Mouse (Mus musculus): ENCODE measurements around the gene Maml2. TPM values are rescaled to one million over a fixed set of nuclear protein-coding genes. Genes with fewer than 3 reads are reported as not detected.
A peak's percentile ranks its signal among the peaks of the same experiment; 100 is the strongest.

Maml2 gene
- polyA plus RNA-seq, 1 experiment from 2014 or later, result 12.5 TPM

GRCm38 (mm10) chr9:13518441-13518971 is 220.7 kb downstream of the Maml2 start:
- Histone ChIP-seq H3K4me3 (replicated peaks) (no peak overlapping the region), H3K9me3 (no peaks in the 10 kb centered on the region), H3K27me3 (no peaks in the 10 kb centered on the region), H3K36me3 (no peaks in the 10 kb centered on the region), H3K4me1 (replicated peaks) (peaks cover 21% of the 10 kb centered on the region), H3K9ac (replicated peaks) (no peak overlapping the region), H3K4me2 (no peak overlapping the region), H3K27ac (peak overlapping the region; percentile 50; the same call in 1 of the 2 replicates)
- 94% methylated on average over 2 of the region's 2 CpGs for WGBS
- no peak for ATAC-seq (ENCODE audit: insufficient number of reproducible peaks, insufficient read depth, low FRiP score, low TSS enrichment, low read depth)

- 62% methylated on average over 9 of the region's 9 CpGs for WGBS
Measured at GRCm38 (mm10) chr9:13522061-13522820, 224.5 kb downstream of the Maml2 start.

DNA sequence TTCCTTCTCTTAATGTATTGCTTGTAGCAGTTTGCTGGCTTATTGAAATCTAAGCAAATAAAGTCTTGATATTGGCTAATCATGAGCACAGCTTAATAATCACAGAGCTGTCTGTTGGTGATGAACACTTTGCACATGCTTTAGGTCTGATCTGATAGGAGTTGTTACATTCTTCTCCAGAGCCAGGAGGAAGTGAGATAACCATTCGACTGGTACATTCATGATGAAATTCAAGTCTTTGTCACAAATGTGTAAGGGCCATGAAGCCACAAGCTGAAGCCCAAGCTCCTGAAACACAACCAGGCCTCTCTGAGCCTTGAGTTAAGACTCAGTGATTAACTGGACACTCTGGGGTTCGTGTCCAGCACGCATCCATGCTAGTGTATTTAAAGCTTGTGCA is 225.3 kb downstream of the Maml2 start:
- H3K9me3 ChIP-seq, result no peaks in the 10 kb centered on the region
- H3K4me1 ChIP-seq (replicated peaks), result peaks cover 33% of the 10 kb centered on the region
- no peak overlapping the region for H3K4me2 ChIP-seq
- ATAC-seq (ENCODE audit: insufficient number of reproducible peaks, insufficient read depth, low FRiP score, low TSS enrichment, low read depth), result no peak
- H3K4me3 ChIP-seq (replicated peaks), result no peak overlapping the region
- no peaks in the 10 kb centered on the region for H3K27me3 ChIP-seq
- 0 out of 2 replicates have a peak overlapping the region, but pooled peaks have one; percentile 12 for H3K27ac ChIP-seq
- WGBS, result 73% methylated on average over 3 of the region's 3 CpGs
- no peak overlapping the region for H3K9ac ChIP-seq (replicated peaks)
- H3K36me3 ChIP-seq, result no peaks in the 10 kb centered on the region

More at GRCm38 (mm10) chr9:13522061-13522820, 224.5 kb downstream of the Maml2 start:
- no peak overlapping the region for H3K4me2 ChIP-seq
- H3K4me3 ChIP-seq (replicated peaks), result no peak overlapping the region
- H3K4me1 ChIP-seq (replicated peaks), result peaks cover 36% of the 10 kb centered on the region
- no peaks in the 10 kb centered on the region for H3K27me3 ChIP-seq
- no peak overlapping the region for H3K27ac ChIP-seq
- no peak for ATAC-seq (ENCODE audit: insufficient number of reproducible peaks, insufficient read depth, low FRiP score, low TSS enrichment, low read depth)
- H3K9me3 ChIP-seq, result no peaks in the 10 kb centered on the region
- no peak overlapping the region for H3K9ac ChIP-seq (replicated peaks)
- H3K36me3 ChIP-seq, result no peaks in the 10 kb centered on the region

DNA sequence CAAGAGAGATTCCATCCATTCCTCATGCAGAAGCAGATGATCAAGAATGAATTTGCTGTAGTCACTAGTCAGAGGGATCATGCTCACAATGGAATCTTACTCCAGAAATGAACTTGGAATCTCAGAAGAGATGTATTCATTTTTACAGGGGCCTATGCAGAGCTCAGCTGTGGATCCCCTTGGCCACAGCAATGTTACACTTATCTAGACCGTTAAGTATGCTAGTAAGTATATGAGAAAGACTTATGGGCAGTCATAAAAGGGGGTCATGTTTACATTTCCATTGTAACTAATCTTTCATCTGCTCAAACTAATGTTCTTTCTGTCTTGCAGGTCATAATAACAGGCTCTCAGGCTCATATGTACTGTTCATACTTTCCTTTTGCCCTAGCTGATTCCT is 227.3 kb downstream of the Maml2 start:
- Histone ChIP-seq H3K27ac (peak overlapping the region; percentile 66), H3K4me3 (replicated peaks) (no peak overlapping the region), H3K9me3 (no peaks in the 10 kb centered on the region), H3K4me1 (replicated peaks) (peaks cover 27% of the 10 kb centered on the region), H3K36me3 (no peaks in the 10 kb centered on the region), H3K27me3 (no peaks in the 10 kb centered on the region), H3K9ac (replicated peaks) (no peak overlapping the region), H3K4me2 (no peak overlapping the region)
- no peak for ATAC-seq (ENCODE audit: insufficient number of reproducible peaks, insufficient read depth, low FRiP score, low TSS enrichment, low read depth)
- WGBS, result 69% methylated on average over 1 of the region's 1 CpGs

DNA sequence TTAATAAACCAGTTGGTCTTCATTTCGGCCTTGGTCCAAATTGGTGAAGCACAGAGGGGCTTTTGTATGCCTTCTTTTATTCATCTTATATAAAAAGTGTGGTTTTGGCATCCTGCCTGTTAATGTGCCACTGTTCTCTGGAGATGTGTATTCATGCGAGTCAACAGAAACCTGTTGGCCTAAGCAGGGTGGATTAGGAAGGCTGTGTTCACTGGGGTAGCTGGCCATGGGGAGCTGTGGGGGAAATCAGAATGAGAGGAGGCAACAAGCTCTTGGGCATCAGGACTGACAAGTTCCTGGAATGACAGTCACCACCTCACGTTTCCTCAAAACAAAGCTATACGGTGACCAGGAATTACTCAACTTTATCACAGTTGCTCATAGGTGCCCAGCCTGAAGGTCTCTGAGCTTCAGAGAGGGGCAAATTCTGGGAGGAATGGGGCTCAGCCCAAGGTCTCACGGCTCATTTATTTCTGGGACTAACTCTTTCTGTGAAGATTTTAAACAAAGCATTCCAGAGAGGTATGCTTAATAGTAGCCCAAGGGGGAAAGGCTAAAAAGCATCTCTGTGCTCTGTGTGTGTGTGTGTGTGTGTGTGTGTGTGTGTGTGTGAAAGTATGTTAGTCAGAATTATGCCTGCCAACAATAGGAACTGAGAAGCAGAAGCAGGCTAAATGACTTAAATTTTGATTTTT is 228.0 kb downstream of the Maml2 start:
- no peak overlapping the region for H3K9ac ChIP-seq (replicated peaks)
- no peak overlapping the region for H3K4me3 ChIP-seq (replicated peaks)
- H3K4me1 ChIP-seq (replicated peaks), result peaks cover 31% of the 10 kb centered on the region
- no peak overlapping the region for H3K4me2 ChIP-seq
- 60% methylated on average over 5 of the region's 5 CpGs for WGBS
- H3K9me3 ChIP-seq, result no peaks in the 10 kb centered on the region
- H3K36me3 ChIP-seq, result no peaks in the 10 kb centered on the region
- ATAC-seq (ENCODE audit: insufficient number of reproducible peaks, insufficient read depth, low FRiP score, low TSS enrichment, low read depth), result peak; percentile 58; the same call in 1 of the 2 replicates
- H3K27ac ChIP-seq, result peak overlapping the region; percentile 66
- no peaks in the 10 kb centered on the region for H3K27me3 ChIP-seq

DNA sequence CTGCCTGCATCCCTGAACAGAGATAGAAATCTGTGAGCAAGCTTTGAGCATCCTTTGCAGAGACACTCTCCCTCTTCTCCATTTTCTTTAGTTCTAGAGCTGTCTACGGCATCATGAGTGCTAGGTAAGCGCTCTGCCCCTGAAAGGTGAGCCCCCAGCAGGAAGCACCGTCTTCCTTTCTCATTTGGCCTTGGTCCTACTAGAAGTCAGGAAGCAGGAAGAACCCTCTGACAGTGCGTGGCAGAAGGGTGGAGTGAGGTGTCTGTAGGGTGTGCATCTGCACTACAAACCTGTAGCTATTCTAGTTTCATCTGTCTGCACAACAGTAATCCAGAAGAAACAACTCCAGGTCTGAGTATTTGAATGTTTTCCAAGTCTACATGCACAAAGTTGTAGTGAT is 232.8 kb downstream of the Maml2 start:
- ATAC-seq (ENCODE audit: insufficient number of reproducible peaks, insufficient read depth, low FRiP score, low TSS enrichment, low read depth), result no peak
- Histone ChIP-seq H3K27me3 (no peaks in the 10 kb centered on the region), H3K27ac (peak overlapping the region; percentile 32; the same call in 1 of the 2 replicates), H3K4me1 (replicated peaks) (peaks cover 34% of the 10 kb centered on the region), H3K9me3 (peaks cover 5% of the 10 kb centered on the region), H3K4me3 (replicated peaks) (no peak overlapping the region), H3K4me2 (no peak overlapping the region), H3K36me3 (no peaks in the 10 kb centered on the region), H3K9ac (replicated peaks) (no peak overlapping the region)
- 79% methylated on average over 4 of the region's 4 CpGs for WGBS

DNA sequence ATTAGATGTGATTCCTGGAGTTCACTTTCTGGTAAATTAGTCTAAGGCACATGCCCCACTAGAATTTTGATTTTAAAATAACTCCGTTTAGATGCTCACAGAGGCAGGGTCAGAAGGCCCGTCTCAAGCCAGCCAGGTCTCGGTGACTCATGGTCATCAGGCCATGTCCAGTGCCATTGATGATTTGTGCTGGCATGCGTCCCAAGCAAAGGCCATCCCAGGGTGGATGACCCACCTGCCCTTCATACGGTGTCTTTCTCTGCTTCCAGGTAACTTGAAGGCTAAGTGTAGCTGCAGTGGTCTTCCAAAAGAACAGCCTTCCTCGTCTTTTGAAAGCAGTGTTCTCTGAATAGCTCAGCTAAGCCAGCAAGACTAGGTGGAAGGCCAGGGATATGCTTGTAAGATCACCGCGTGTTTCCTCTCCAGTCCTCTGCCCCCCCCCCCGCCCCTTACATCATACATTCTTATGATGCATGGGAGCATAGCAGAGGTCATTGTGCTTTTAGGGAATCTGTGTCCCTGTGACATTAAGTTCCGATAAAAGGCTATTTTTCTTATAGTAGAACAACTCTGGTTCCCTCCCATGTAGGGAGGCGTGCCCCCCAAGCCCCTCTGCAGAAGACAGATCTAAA is 235.4 kb downstream of the Maml2 start:
- ATAC-seq (ENCODE audit: insufficient number of reproducible peaks, insufficient read depth, low FRiP score, low TSS enrichment, low read depth), result no peak
- 82% methylated on average over 11 of the region's 11 CpGs for WGBS
- no peak overlapping the region for H3K27ac ChIP-seq

DNA sequence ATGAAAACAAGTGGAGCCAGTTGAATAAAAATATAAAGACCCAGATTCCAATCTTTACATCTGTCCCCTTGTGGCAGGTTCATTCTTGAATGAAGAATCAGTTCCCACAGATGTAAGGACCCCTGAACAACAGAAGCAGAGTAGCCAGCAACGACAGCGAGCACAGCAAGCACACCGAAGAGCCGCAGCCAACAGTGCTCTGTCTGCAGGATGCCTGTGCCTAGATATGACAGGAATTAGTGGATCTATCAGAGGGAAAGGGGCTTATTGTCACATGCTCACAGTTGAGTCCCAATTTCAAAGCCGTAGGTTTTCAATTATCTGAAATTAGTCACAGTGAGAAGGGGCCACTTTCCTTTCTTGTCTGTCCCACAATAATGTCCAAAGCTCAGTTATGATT is 238.0 kb downstream of the Maml2 start:
- Histone ChIP-seq H3K9ac (replicated peaks) (no peak overlapping the region), H3K4me3 (replicated peaks) (no peak overlapping the region), H3K9me3 (peaks cover 5% of the 10 kb centered on the region), H3K27me3 (no peaks in the 10 kb centered on the region), H3K4me2 (peak overlapping the region; percentile 34), H3K36me3 (no peaks in the 10 kb centered on the region), H3K27ac (no peak overlapping the region; the same call in 1 of the 2 replicates), H3K4me1 (replicated peaks) (peaks cover 56% of the 10 kb centered on the region)
- WGBS, result 26% methylated on average over 5 of the region's 5 CpGs
- ATAC-seq (ENCODE audit: insufficient number of reproducible peaks, insufficient read depth, low FRiP score, low TSS enrichment, low read depth), result no peak

More for the DNA sequence above, 235.4 kb downstream of the Maml2 start:
- no peaks in the 10 kb centered on the region for H3K36me3 ChIP-seq
- peaks cover 36% of the 10 kb centered on the region for H3K4me1 ChIP-seq (replicated peaks)
- no peak overlapping the region for H3K4me3 ChIP-seq (replicated peaks)
- H3K9ac ChIP-seq (replicated peaks), result no peak overlapping the region
- H3K4me2 ChIP-seq, result no peak overlapping the region
- no peaks in the 10 kb centered on the region for H3K27me3 ChIP-seq
- H3K9me3 ChIP-seq, result peaks cover 5% of the 10 kb centered on the region

DNA sequence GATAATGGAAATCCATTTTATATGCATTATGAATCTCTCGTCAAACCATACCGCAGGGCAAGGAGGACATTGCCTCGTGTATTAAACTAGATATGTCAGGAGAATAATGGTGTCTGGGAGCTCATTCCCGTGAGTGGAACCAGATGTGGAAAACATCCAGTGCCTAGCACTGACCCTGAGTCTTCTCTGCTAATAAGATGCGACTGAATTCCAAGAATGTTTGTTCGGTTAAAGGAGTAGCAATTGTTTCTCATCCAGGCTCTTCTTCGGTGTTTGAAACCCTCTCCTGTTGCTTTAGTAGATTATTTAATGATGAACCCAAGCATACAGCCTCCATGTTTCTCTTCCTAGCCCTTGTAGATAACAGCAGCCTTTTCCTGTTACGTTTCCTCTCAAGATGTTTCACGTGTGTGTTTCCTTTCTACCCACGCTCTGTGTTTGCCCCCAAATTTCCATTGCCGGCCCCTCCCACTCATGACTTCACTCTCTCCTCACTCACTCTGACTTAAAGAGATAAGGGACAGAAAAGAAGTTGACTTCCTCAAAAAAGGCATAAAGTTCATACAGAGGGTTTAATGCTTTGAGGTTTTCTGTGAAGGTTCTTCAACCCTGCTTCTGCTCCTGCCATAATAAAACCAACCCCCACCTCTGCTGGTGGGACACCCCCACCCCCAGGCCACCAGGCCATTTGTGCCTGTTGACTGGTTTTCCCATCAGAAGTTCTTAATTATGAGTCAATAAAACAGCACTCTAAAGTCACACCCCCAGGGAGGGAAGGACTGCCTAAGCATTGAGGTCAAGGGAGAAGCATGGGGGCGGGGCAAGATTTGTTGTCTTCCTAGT is 238.9 kb downstream of the Maml2 start:
- peak overlapping the region; percentile 34 for H3K4me2 ChIP-seq
- H3K4me1 ChIP-seq (replicated peaks), result peaks cover 55% of the 10 kb centered on the region
- WGBS, result 12% methylated on average over 12 of the region's 12 CpGs

GRCm38 (mm10) chr9:13538200-13538599 is 240.4 kb downstream of the Maml2 start:
- no peaks in the 10 kb centered on the region for H3K27me3 ChIP-seq

More for the DNA sequence above, 238.9 kb downstream of the Maml2 start:
- Histone ChIP-seq H3K9ac (replicated peaks) (no peak overlapping the region), H3K27me3 (no peaks in the 10 kb centered on the region), H3K4me3 (replicated peaks) (no peak overlapping the region), H3K27ac (peak overlapping the region; percentile 67), H3K36me3 (no peaks in the 10 kb centered on the region), H3K9me3 (peaks cover 5% of the 10 kb centered on the region)
- ATAC-seq (ENCODE audit: insufficient number of reproducible peaks, insufficient read depth, low FRiP score, low TSS enrichment, low read depth), result peak; percentile 22; the same call in 1 of the 2 replicates

More at GRCm38 (mm10) chr9:13538200-13538599, 240.4 kb downstream of the Maml2 start:
- Histone ChIP-seq H3K4me3 (replicated peaks) (no peak overlapping the region), H3K9me3 (peaks cover 5% of the 10 kb centered on the region), H3K4me1 (replicated peaks) (peaks cover 52% of the 10 kb centered on the region), H3K36me3 (no peaks in the 10 kb centered on the region), H3K27ac (no peak overlapping the region), H3K9ac (replicated peaks) (no peak overlapping the region), H3K4me2 (no peak overlapping the region)
- 87% methylated on average over 7 of the region's 7 CpGs for WGBS
- no peak for ATAC-seq (ENCODE audit: insufficient number of reproducible peaks, insufficient read depth, low FRiP score, low TSS enrichment, low read depth)

Data from limb, embryonic 12.5 days (tissue).